Mouse (Mus musculus): ENCODE data around the gene Clptm1.
"Not testable (repeated sequence)": the region's sequence is repeated elsewhere in the genome, so short reads cannot be mapped to it uniquely, and the experiment has no call there.

The Clptm1 gene

DNA sequence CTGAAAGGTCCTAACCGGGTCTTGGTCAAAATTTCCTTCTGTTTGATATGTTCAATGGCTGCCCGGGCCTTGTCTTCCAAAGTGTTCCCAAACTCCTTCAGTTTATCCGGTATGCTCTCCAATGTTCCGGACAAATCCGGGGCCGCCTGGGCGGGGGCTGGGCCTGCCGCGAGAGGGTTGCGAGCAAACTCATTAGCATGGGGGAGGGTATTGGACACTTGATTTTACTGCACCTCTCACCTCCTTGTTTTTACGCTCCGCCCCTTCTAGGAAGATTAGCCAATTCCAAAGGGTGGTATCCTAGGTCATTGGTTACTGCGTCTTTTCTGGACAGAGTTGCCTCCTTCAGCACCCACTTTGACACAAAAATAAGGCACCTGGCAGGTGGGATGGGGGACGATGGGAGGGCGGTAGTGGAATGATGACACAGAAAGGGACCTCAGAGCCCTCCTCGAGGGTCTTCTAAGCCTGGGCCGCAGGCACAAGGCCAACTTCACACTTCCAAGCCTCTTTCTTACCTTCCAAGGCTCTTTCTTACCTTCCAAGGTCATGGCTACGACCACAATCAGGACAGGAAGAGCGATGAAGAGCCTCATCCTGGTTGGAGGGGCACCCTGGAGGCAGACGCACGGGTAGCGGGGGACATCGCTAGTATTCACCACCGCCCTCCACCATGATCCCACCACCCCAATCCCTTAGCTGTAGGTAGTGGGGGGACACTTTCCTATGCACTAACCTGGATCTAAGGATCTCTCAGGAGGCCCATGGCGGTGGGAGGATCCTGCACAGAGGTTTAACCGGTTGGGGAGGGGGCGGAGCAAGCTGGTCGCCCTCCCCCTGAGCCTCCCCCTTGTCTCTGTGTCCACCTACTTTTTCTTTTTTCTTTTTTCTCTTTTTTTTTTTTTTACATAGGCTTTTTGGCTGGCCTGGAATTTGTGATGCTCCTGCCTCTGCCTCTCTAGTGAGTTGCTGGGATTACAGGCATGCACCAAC lies 27.3 kb upstream of the Clptm1 start, which contains the start of gene Apoc1:
Gene Apoc1 (minus strand): TSS at position 788 of the 993 bp plus-strand sequence.
- DNase-seq: peak in 1 of 2 experiments; percentile 48

DNA sequence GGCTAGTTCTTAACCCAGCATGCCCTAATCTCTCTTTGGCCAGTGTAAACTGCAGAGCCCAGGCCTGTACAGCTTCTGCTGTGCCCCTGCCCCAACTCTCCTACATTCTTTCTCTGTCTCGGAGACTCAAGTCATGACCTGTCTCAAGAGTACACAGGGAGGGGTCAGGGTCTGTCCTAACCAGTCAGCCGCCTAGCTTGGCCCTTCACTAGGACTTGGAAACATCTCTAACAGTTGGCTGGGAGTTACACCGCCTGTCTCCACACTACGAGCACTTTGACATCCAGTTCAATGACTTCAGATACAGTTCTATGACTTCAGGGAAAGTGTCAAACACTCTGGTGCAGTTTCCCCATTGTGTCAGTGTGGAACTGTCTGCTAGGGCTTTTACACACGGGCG lies 26.6 kb upstream of the Clptm1 start:
- no peak for DNase-seq

DNA sequence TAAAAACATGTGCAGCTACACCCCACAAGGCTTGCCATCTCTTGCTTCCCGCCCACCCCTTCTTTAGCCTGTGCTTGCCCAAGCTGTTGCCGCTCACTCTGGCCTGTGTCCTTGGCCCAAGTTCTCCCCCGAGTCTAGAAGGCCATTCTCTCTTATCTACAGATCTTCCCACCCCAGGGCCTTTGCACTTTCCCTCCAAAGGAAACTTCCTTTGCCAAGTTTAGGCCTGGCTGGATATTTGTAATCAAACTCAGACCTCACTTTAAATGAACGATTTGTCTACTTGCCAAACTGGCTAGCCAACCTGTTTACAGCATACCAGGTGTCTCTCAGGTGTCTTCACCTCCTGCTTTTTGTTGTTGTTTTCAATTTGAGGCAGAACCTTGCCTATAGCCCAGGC lies 26.0 kb upstream of the Clptm1 start:
- no peak for DNase-seq

DNA sequence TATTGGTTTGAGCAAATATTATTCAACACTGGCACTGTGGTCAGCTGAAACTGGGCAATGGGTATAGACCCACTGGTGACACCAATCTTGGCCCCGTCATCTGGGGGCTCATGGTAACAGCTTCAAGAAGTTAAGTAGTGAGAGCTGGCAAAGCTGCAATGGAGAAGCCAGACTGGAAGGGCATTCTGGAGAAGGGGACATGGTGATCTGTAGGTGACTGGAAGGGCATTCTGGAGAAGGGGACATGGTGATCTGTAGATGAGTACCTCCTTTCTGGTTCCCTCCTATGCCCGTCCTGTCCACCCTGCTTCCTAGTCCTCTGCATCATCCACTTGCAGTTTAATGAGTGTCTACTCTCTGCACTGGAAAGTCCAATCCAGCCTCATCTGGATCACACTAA lies 23.8 kb upstream of the Clptm1 start:
- DNase-seq: no peak

DNA sequence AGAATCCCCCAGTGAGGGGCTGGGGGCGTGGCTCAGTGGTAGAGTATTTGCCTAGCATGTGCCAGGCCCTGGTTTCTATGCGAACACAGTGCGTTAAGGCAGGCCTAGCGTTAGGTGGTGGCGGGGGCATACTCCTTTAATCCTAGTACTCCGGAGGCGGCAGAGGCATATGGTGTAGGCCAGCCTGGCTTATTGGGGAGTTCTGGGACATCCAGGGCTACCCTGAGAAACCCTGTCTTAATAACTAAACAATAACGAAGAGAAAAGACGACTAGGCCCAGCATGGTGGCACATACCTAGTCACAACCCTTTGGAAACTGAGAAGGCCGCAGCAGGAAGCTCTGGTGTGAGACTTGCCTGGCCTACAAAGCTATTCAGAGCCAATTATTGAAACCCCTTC lies 23.3 kb upstream of the Clptm1 start:
- no peak for DNase-seq

DNA sequence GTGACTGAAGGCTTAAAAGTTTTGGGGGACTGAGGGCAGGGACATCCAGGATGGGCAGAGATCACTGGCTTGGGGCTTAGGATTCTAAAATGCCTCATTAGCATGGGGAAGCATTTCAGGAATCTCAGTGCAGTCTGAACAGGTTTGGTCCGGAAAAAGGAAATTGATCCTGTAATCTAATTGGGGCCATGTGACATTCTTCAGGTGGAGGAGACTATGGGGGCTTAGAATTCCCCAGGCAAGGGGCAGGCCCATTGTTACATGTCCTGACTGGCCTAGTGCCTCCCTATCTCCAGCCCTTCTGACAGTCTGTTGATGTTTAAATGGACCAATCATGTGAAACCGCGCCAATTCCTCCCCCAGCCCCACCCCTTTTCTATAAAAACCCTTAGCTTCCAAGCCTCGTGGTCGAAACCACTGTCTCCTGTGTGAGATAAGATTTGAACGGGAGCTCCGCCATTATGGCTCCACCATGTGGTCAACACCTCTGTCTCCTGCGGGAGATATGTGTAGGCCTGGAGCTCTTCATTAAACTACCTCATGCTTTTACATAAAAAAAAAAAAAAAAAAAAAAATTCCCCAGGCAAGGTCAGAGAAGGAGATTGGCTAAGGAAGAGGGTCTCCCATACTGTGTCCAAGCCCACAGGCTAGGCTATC lies 22.2 kb upstream of the Clptm1 start:
- not testable (repeated sequence) for DNase-seq

DNA sequence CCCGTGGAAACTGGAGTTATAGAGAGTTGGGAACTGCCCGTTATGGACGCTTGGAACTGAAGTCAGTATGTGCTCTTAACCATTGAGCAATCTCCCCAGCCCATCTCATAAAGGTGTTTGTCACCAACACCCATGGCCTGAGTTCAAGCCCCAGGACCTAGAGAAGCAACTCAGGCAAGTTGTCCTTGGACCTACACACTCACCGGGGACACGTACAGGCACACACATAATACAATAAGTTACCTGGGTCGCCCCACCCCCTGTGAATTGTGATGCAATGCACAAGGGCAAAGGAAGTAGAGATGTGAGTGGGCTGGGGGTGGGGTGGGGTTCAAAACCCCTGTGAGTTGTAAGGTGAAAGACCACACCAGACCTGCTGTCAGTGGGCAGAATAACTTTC lies 21.7 kb upstream of the Clptm1 start:
- DNase-seq: no peak

DNA sequence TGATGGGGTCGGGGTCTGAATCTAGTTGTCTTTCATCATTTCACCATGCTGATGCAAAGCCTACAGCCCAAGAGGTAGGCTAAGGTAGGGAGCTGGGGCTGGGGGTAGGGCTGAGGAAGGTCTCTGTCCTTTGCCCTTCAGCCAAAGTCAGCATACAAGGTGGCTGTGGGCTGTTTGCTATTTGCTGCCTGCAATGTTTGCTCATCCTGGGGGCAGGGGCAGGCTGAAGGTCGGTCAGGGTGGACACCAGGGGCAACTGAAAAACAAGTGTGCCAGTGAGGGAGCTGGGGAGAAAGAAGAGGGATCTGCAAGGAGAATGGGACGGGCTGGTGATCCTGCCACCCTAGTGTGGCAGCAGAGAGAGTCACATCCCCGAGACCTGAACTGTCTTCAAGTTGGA lies 20.5 kb upstream of the Clptm1 start:
- peak in 1 of 2 experiments; percentile 35 for DNase-seq

DNA sequence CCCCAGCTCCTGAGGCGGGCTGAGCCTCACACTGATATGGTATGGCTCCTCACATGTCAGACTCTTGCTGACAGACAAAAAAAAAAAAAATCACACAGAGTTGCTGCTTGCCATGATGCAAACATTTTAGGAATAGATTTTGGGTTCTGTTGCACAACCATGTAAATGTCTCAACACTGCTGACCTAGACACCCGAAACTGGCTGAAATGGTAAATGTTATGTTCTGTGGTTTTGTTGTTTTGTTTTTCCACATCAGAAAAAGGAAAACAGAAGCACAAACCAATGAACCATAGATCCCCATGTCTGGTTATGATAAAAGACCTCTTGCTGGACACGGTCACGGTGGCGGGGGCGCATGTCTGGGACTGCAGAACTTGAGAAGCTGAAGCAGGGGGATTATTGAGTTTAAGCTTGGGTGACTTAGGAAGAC lies 19.0 kb upstream of the Clptm1 start:
- DNase-seq: no peak

DNA sequence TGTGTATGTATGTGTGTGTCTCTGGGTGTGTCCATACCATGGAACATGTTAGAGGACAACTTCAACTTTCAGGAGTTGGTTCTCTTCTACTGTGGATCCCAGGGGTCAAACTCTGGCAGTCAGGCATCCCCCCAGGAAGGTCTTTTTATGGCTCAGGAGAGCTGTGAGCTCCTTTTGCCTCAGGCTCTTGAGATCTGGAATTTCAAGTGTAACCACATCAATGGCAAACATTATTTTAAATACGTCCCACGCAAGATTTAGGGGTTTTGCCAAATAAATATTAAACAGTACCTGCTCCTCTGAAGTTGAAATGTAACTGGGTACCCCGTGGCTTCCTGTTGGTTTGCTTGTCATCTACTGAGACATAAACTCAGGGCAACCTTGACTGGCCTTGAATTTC lies 18.1 kb upstream of the Clptm1 start:
- no peak for DNase-seq

DNA sequence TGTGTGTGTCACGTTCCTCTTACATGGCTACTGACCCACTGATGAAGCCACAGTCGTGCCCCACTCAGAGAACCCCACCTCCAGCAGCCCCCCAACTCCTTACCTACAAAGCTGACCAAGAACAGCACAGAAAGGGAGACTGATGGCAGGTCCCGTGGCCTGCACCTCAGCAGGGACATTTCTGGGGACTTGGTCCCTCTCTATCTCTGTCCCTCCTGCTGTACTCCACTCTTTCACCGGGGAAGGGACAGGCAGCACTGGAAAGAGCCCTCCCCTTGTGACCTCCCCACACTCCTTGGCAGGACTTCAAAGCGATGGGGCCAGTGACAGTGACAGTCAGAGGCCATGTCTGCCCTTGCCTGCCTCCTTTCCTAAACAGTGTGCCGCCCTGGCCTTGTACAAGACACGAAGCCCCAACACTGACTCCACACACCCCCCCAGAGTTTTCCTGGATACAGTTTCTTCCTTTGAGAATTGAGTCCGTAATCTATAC lies 16.4 kb upstream of the Clptm1 start, which contains the start of the genes Gm44805 and Apoc4:
Gene Gm44805 (minus strand): TSS at position 222 of the 493 bp plus-strand sequence.
Gene Apoc4 (minus strand): TSS at position 278 of the 493 bp plus-strand sequence.
- DNase-seq: no peak

DNA sequence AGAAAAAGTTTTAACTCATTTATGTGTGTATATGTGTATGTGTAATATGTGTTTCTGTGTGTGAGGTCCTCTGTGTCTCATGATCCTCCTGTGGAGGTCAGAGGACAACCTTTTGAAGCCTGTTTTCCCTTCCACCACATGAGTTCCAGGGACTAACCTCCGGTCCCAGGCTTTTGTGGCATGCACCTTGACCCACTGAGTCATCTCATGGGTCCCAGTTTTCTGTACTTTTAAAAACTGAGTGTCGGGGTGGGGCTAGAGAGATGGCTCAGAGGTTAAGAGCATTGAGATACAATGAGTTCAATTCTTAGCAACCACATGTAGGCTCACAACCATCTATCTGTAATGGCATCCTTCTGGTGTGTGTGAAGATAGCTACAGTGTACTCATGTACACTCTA lies 15.9 kb upstream of the Clptm1 start:
- no peak for DNase-seq

DNA sequence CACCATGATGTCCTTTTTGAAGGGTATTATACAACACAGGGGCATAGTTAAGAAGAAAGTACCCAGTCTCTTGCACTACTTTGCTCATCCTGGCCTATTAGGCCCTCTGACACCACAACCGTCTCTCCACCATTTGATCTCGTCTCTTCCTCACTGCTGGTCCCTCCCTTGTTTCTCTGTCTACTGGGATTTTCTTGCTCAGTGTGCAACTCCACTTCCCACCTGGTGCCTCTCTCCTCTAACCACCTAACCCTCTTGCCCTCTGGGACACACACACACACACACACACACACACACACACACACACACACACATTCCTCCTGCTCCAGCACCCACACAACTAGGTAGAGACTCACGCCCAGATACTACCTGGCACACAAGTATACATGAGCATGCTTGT lies 14.1 kb upstream of the Clptm1 start:
- no peak for DNase-seq

DNA sequence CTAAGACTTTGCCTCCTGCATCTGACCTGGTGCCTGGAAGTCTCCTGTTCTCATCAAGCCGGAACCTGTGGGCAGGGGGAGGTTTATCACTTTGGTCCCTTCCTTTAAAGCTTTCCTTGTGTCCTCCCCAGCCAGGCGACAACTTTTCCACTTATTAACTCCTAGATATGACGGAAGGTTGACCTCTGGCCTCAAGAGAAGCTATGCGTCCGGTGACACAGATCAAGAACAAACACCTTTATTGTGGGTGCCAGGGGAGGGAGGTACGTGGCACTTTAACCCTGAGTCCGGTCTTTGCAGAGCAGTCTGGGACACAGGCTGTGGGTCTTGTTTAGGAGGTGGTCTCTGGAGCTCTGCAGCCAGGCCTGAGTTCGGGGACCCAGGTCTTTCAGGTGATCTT lies 13.0 kb upstream of the Clptm1 start, which contains the start of gene Apoc2:
Gene Apoc2 (minus strand): TSS at position 70 of the 400 bp plus-strand sequence.
- peak in 1 of 2 experiments; percentile 30 for DNase-seq

DNA sequence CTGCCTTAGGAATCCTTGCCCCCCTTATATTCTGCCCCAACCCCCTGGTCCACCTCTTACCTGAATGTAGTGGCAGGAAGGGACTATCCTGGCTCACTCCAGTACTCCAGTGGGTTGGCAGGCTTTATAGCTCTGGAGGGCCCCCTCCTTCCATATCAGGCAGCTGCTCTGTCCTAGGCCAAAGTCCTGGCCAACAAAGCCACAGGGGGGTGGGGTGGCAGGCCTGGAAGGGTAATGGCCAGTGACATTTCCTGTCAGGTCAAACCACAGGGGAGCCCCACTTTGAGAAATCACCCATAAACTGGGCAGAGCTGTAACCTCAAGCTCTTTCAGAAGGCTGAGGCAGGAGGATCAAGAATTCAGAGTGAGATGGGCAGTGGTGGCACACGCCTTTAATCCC lies 11.8 kb upstream of the Clptm1 start:
- peak in 1 of 2 experiments; percentile 30 for DNase-seq

DNA sequence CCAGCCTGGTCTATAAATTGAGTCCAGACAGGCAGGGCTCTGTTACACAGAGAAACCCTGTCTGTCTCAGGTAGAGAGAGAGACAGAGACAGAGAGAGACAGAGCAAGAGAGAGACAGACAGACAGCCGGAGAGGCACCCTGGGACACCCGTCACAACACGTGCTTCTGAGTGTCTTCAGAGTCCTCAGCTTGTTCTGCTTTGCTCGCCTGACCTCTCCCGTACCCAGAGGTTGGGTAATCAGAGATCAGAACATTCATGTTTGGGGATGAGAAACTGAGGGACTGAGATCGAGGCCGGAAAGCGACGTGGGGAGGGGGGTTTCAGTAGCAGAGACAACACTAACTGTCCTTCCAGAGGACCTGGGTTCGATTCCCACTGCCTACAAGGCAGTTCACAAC lies 11.0 kb upstream of the Clptm1 start:
- no peak for DNase-seq

DNA sequence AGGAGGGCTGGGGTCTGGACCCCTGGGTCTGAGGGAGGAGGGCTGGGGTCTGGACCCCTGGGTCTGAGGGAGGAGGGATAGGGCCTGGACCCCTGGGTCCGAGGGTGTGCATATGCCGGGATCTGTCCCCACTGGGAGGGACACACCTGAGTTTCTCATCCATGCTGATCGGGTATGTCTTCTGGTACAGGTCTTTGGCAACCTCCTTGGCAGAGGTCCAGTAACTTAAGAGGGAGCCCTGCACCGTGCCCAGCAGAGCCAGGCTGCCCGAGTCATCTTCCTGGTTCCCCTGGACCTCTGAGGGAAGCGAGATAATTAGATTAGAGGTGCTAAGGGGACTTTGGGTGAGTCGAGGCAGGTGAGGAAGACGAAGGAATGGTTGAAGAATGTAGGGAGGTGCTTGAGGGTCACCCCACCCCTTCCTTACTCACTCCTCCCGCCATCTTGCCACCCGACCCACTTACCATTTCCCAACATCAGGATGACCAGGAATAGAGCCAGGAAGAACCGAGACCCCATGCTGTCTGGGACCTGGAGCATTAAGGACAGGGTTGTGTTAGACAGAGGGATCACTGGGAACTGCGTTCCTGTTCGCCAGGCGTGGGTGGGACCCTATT lies 8.4 kb upstream of the Clptm1 start:
- no peak for DNase-seq

DNA sequence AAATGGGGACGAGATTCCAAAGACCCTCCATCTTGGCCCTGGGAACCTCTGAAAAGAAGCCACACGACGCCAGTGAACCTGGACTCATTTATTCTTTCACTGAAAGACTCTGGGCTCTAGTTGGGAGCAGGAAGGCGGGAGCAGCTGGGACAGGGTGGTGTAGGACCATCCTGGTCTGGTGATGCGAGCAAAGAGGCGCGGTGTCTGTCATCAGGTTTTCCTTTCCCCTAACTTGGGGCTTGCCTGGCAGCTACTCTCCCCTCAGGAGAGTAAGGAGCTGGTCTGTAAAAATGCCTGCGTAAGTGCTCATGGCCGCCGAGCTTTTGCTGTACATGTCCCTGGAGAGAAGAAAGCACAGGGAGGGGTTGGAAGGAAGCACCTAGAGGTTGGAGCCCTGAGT lies 6.7 kb upstream of the Clptm1 start:
- no peak for DNase-seq

DNA sequence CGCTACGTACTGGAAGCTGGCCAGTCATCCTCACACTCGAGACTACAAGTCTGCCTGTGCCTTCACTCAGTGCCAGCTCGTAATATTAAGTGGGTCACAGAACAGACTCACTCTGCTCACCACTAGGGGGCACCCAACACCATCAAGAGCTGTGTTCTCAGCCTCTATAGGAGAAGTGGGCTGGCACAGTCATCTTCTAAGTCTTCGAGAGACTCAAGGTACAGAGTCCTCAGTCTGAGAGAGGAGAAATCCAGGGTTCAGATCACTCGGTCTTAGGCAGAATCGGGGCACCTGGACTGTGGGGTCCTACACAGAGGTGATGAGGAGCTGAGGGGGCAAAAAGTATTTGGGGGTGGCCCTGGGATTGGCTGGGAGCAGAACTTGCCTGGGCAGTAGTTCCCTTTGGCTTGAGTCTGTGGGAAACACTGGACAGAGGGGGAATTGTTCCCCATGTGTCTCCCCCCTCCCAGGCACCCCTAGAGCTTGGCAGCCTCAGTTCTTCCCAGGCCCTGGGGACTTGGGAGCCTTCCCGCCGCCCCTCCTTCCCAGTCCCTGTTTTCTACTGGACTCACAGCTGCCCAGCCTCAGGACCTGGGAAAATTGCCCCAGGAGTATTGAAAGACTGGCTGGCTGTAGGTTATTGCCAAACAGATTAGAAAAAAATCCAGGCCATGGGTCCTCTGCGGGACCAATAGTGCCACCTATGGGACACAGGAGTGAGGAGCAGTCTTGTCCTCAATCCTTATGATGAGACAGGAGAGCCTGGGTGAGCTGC lies 4.3 kb upstream of the Clptm1 start:
- peak; percentile 96 to 98 for DNase-seq

DNA sequence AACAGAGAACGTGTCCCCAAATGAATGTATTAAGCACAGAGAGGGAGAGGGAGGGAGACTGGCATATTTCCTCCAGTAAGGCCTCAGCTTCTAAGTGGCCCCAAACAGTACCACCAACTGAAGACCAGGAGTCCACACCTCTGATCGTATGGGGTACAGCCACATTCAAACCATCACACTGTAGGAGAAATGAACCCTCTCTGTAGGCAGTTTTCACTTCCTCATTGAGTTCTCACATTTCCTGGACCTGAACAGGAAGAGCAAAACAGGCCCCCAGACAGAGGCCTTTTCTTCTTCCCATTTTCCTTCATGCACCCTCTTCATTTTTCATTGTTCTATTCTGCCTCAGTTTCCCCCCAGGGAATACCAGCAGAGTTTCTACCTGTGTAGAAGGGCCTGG lies 2.6 kb upstream of the Clptm1 start:
- no peak for DNase-seq

DNA sequence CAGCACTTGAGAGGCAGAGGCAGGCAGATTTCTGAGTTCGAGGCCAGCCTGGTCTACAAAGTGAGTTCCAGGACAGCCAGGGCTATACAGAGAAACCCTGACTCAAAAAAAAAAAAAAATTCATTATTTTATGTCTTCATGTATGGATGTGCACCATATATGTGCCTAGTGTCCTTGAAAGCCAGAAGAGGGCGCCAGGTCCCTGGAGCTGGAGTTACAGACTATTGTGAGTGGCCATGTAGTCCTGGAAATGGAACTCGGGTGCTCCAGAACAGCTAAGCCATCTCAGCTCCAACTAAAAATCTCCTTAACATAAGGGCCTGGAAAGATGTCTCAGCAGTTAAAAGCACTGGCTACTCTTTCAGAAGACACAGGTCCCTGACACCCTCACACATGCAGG lies 1.9 kb upstream of the Clptm1 start:
- peak in 1 of 2 experiments; percentile 45 for DNase-seq

DNA sequence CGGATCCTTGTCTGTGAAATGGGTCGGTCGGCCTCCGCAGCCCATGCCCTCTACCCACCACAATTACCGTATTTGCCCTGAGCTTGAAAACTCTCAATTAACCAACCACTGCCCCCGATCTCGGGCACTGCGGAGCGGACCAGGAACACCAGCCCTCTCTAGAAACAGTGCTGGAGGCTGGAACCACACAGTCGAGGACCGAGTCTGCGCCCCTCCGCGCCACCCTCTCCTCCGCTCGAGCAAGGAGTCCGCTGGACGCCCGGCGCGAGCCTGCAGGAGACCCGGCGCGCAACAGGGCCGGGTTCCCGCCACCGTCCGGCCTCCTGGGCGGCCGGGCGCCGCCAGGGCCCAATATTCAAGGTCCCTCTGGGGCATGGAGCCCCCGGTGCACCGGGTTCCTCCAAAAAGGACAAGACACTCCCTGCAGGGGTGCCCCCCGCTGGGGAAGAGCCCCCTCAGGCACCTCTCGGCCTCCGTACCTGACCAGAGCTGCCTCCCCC lies 328 bp downstream of the Clptm1 start:
- no peak for DNase-seq
